Mouse (Mus musculus): Measurements from ENCODE around the gene Slc8a1.

GRCm38 (mm10) chr17:81599072-81599471 is 139.1 kb downstream of the Slc8a1 start:
- no peak for TF ChIP-seq CTCF (IDR thresholded peaks at IDR 0.05; ENCODE audit: borderline replicate concordance, extremely low read depth, insufficient read depth, insufficient read length)
- no peak for TF ChIP-seq POLR2A (IDR thresholded peaks at IDR 0.05; ENCODE audit: borderline replicate concordance, extremely low read depth, insufficient read depth, insufficient read length, poor library complexity, severe bottlenecking)

Data from brain, embryonic 14.5 days (tissue).